In genomic region chr7:97345229-97345871, GRCm38 (mm10) we compare ENCODE assay signal across 7 mouse cellular contexts. TPM values are rescaled to one million over a fixed set of nuclear protein-coding genes. Genes with fewer than 3 reads are reported as not detected.
DNase-seq lines count a peak whose midpoint lies in the region; ATAC-seq lines count a peak whose summit lies in the region.

No protein-coding gene starts in this region.

- H3K27me3 ChIP-seq in neural tube, embryonic 14.5 days (ENCODE audit: control insufficient read depth, insufficient read depth, low read length): no peaks in the 10 kb centered on the region

- 54% methylated on average over 10 of the region's 10 CpGs for WGBS in neural tube, embryonic 14.5 days

- ATAC-seq in frontal cortex, adult (ENCODE audit: low TSS enrichment): peak; percentile 84
- ATAC-seq in neural tube, embryonic 14.5 days (ENCODE audit: low read depth): peak; percentile 69; the same call in 1 of the 2 replicates

- no peak overlapping the region for H3K4me3 ChIP-seq in neural tube, embryonic 14.5 days (ENCODE audit: low read depth, low read length)

- H3K9ac ChIP-seq in neural tube, embryonic 14.5 days (replicated peaks; ENCODE audit: low read depth, low read length): no peak overlapping the region

- no peaks in the 10 kb centered on the region for H3K36me3 ChIP-seq in neural tube, embryonic 14.5 days (ENCODE audit: control insufficient read depth, insufficient read depth, low read length)

- H3K27ac ChIP-seq in neural tube, embryonic 14.5 days (ENCODE audit: low read depth, low read length): no peak overlapping the region; the same call in 1 of the 2 replicates

- H3K9me3 ChIP-seq in neural tube, embryonic 14.5 days (ENCODE audit: control insufficient read depth, low read length): no peaks in the 10 kb centered on the region

- H3K4me1 ChIP-seq in neural tube, embryonic 14.5 days (ENCODE audit: control insufficient read depth, insufficient read depth, low read length): 0 out of 2 replicates have a peak, but pooled peaks cover 3% of the 10 kb centered on the region

- H3K4me2 ChIP-seq in neural tube, embryonic 14.5 days (ENCODE audit: low read depth, low read length): no peak overlapping the region

- DNase-seq in urinary bladder, postnatal 14 days (ENCODE audit: low spot score): peak; percentile 39
- no peak for DNase-seq in urinary bladder, postnatal 10 days (ENCODE audit: low spot score)
- DNase-seq in layer of hippocampus, adult 11-12 months (ENCODE audit: low spot score): peak; percentile 83
- DNase-seq in T-cell, adult 2 months (ENCODE audit: low spot score): no peak
- no peak for DNase-seq in adrenal gland, postnatal 10 days

RNA-seq across cellular contexts. Expression of gene Kctd21, which starts 13.2 kb away (rescaled TPM):
- 7.5 and 9.8 TPM in 2 replicates for polyA plus RNA-seq in neural tube, embryonic 14.5 days (2014; fragmentation: Nextera tagmentation; extraction: Ambion mirVana)
- total RNA-seq in adrenal gland, postnatal 10 days (2021): 1 to 10 TPM; 4.0 to 5.4 TPM

RNA-seq across cellular contexts. Expression of gene Usp35, which starts 13.5 kb away (rescaled TPM):
- 4.6 and 5.1 TPM in 2 replicates for polyA plus RNA-seq in neural tube, embryonic 14.5 days (2014; fragmentation: Nextera tagmentation; extraction: Ambion mirVana)
- 1 to 10 TPM; 3.6 to 7.1 TPM for total RNA-seq in adrenal gland, postnatal 10 days (2021)

RNA-seq across cellular contexts. Expression of gene Alg8, which starts 26.1 kb away (rescaled TPM):
- polyA plus RNA-seq in neural tube, embryonic 14.5 days (2014; fragmentation: Nextera tagmentation; extraction: Ambion mirVana): 9.6 and 12.0 TPM in 2 replicates
- 10 to 100 TPM; 13.2 to 13.8 TPM for total RNA-seq in adrenal gland, postnatal 10 days (2021)

RNA-seq across cellular contexts. Expression of gene Ndufc2, which starts 54.5 kb away (rescaled TPM):
- 490 and 530 TPM in 2 replicates for polyA plus RNA-seq in neural tube, embryonic 14.5 days (2014; fragmentation: Nextera tagmentation; extraction: Ambion mirVana)
- 100 to 1,000 TPM; 603 to 657 TPM for total RNA-seq in adrenal gland, postnatal 10 days (2021)

Comparison
In these comparisons a context has a peak if more than half of its experiments do, and no peak if none do; other contexts are left out.
1. DNase-seq: peak in urinary bladder, postnatal 14 days (single experiment) and layer of hippocampus, adult 11-12 months (single experiment); none in urinary bladder, postnatal 10 days (single experiment), T-cell, adult 2 months (single experiment) and adrenal gland, postnatal 10 days (single experiment).